9 mouse cellular contexts compared by ENCODE assay signal in the genomic region with DNA sequence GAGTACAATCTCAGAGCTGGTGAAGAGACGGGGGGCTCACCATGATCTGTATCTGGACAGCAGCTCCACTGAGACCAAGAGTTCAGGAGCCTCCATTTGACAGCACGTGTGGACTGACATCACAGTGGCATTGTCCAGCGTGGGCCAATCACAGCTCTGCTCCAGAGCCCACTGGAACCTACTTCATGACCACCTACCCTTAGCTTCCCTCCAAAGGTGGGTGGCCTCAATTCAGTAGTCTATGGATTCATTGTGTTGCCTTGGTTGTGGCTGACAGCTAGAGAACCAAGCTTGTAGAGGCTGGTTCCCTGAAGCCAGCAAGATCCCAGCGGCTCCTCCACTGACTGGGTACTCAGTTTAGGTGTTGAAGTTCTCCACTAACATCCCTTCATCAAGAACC. TPM values are rescaled to one million over a fixed set of nuclear protein-coding genes. Genes with fewer than 3 reads are reported as not detected.
DNase-seq lines count a peak whose midpoint lies in the region; ATAC-seq and TF ChIP-seq lines count a peak whose summit lies in the region.
"Had no signal": no experiment of that assay in that cellular context is flagged by ENCODE, and none has a peak within 500 bp of the region (broad histone marks: within the 10 kb centered on the region; RNA-seq: fewer than 3 reads in every experiment).

A gene (minus strand): TSS at position 121 of the 400 bp plus-strand sequence.
A gene (plus strand): TSS at position 174 of the 400 bp plus-strand sequence.

- no peaks in the 10 kb centered on the region for H3K9me3 ChIP-seq in heart, embryonic 16.5 days (replicated peaks; ENCODE audit: control insufficient read depth, low read length)
- H3K9me3 ChIP-seq in hindbrain, embryonic 14.5 days (ENCODE audit: control insufficient read depth, low read length) = no peaks in the 10 kb centered on the region
- H3K9me3 ChIP-seq in midbrain, embryonic 13.5 days = no peaks in the 10 kb centered on the region

- peak within 1 kb of the TSS; percentile 90 for H3K4me3 ChIP-seq in heart, embryonic 16.5 days (ENCODE audit: low read length)
- H3K4me3 ChIP-seq in bone marrow macrophage, adult 2 months (ENCODE audit: insufficient read depth, low read length) = peak within 1 kb of the TSS; percentile 73
- peak within 1 kb of the TSS; percentile 78 for H3K4me3 ChIP-seq in hindbrain, embryonic 14.5 days (replicated peaks; ENCODE audit: low read length)
- peak within 1 kb of the TSS; percentile 88 for H3K4me3 ChIP-seq in midbrain, embryonic 13.5 days (replicated peaks)

- H3K27me3 ChIP-seq in heart, embryonic 16.5 days (ENCODE audit: control insufficient read depth, insufficient read depth, low read length) = no peaks in the 10 kb centered on the region
- H3K27me3 ChIP-seq in hindbrain, embryonic 14.5 days (ENCODE audit: control insufficient read depth, insufficient read depth, low read length) = no peaks in the 10 kb centered on the region
- H3K27me3 ChIP-seq in midbrain, embryonic 13.5 days = no peaks in the 10 kb centered on the region

- ATAC-seq in heart, embryonic 16.5 days (replicated peaks; ENCODE audit: extremely low read depth, insufficient read depth, low FRiP score) = no peak
- no peak for ATAC-seq in hindbrain, embryonic 14.5 days (ENCODE audit: low FRiP score)
- ATAC-seq in midbrain, embryonic 13.5 days = no peak
- no peak for ATAC-seq in monocyte, adult 5-6 weeks (replicated peaks; ENCODE audit: insufficient number of reproducible peaks, low FRiP score, low TSS enrichment, poor library complexity, severe bottlenecking)

- no peak within 1 kb of the TSS for H3K27ac ChIP-seq in heart, embryonic 16.5 days (ENCODE audit: low read length)
- no peak within 1 kb of the TSS for H3K27ac ChIP-seq in bone marrow macrophage, adult 2 months (ENCODE audit: insufficient read depth, low read depth, low read length)
- H3K27ac ChIP-seq in hindbrain, embryonic 14.5 days = no peak within 1 kb of the TSS
- no peak within 1 kb of the TSS for H3K27ac ChIP-seq in midbrain, embryonic 13.5 days

- DNase-seq in heart, adult 9 months (ENCODE audit: low spot score in 2 of 2) = no peak
- DNase-seq in hindbrain, embryonic 14.5 days (ENCODE audit: low spot score) = no peak
- DNase-seq in cerebellum, postnatal 14 days = no peak
- DNase-seq in T-cell, adult 2 months (ENCODE audit: low spot score) = no peak
- DNase-seq: right cerebral cortex, postnatal 14 days had no signal

- WGBS in heart, embryonic 16.5 days = 84% methylated on average over 4 of the region's 4 CpGs
- WGBS in hindbrain, embryonic 14.5 days = 85% methylated on average over 4 of the region's 4 CpGs
- 88% methylated on average over 4 of the region's 4 CpGs for WGBS in midbrain, embryonic 13.5 days

- H3K9ac ChIP-seq in heart, embryonic 16.5 days (ENCODE audit: low read length) = peak within 1 kb of the TSS; percentile 95; the same call in 1 of the 2 replicates
- peak within 1 kb of the TSS; percentile 90 for H3K9ac ChIP-seq in hindbrain, embryonic 14.5 days
- H3K9ac ChIP-seq in midbrain, embryonic 13.5 days (replicated peaks) = peak within 1 kb of the TSS; percentile 92; the same call in 1 of the 2 replicates

- peaks cover 13% of the 10 kb centered on the region for H3K36me3 ChIP-seq in heart, embryonic 16.5 days (ENCODE audit: control insufficient read depth, insufficient read depth)
- peaks cover 36% of the 10 kb centered on the region for H3K36me3 ChIP-seq in hindbrain, embryonic 14.5 days (replicated peaks; ENCODE audit: control insufficient read depth, insufficient read depth)
- H3K36me3 ChIP-seq in midbrain, embryonic 13.5 days = peaks cover 37% of the 10 kb centered on the region

- no peak for TF ChIP-seq CTCF in bone marrow macrophage, adult 2 months (IDR thresholded peaks at IDR 0.05; ENCODE audit: low read depth, low read length)

- H3K4me2 ChIP-seq in heart, embryonic 16.5 days (ENCODE audit: low read depth, low read length) = peak within 1 kb of the TSS; percentile 69
- peak within 1 kb of the TSS; percentile 96 for H3K4me2 ChIP-seq in hindbrain, embryonic 14.5 days (replicated peaks)
- peak within 1 kb of the TSS; percentile 82 for H3K4me2 ChIP-seq in midbrain, embryonic 13.5 days (replicated peaks)

- TF ChIP-seq POLR2A in bone marrow macrophage, adult 2 months (IDR thresholded peaks at IDR 0.05; ENCODE audit: borderline replicate concordance, low read depth, low read length) = no peak

- peaks cover 23% of the 10 kb centered on the region for H3K4me1 ChIP-seq in heart, embryonic 16.5 days (ENCODE audit: control insufficient read depth, insufficient read depth, low read length)
- H3K4me1 ChIP-seq in bone marrow macrophage, adult 2 months (ENCODE audit: control insufficient read depth, insufficient read depth, low read length) = peaks cover 2% of the 10 kb centered on the region; the same call in 1 of the 2 replicates
- H3K4me1 ChIP-seq in hindbrain, embryonic 14.5 days (replicated peaks; ENCODE audit: control insufficient read depth, insufficient read depth, low read length) = peaks cover 18% of the 10 kb centered on the region
- peaks cover 31% of the 10 kb centered on the region for H3K4me1 ChIP-seq in midbrain, embryonic 13.5 days (replicated peaks)

RNA-seq across cellular contexts. Expression of the first gene that starts in this region (rescaled TPM):
- polyA plus RNA-seq in heart, embryonic 16.5 days (2015; fragmentation: Nextera tagmentation; extraction: Ambion mirVana) = not detected in 2 replicates
- not detected in 2 replicates for polyA plus RNA-seq in bone marrow macrophage, adult 2 months (2012; ENCODE audit: insufficient read depth, insufficient read length, missing spikeins)
- not detected in 2 replicates for polyA plus RNA-seq in hindbrain, embryonic 14.5 days (2014; fragmentation: Nextera tagmentation; extraction: Ambion mirVana)
- polyA plus RNA-seq in midbrain, embryonic 13.5 days (2015; fragmentation: Nextera tagmentation; extraction: Ambion mirVana) = not detected in 2 replicates
- 2.8 TPM in 1 of 3 replicates, not detected in the others for total RNA-seq in monocyte, adult 5-6 weeks (2017)

RNA-seq across cellular contexts. Expression of the second gene that starts in this region (rescaled TPM):
- 843 and 891 TPM in 2 replicates for polyA plus RNA-seq in heart, embryonic 16.5 days (2015; fragmentation: Nextera tagmentation; extraction: Ambion mirVana)
- polyA plus RNA-seq in bone marrow macrophage, adult 2 months (2012; ENCODE audit: insufficient read depth, insufficient read length, missing spikeins) = 685 and 784 TPM in 2 replicates
- polyA plus RNA-seq in hindbrain, embryonic 14.5 days (2014; fragmentation: Nextera tagmentation; extraction: Ambion mirVana) = 800 and 838 TPM in 2 replicates
- polyA plus RNA-seq in midbrain, embryonic 13.5 days (2015; fragmentation: Nextera tagmentation; extraction: Ambion mirVana) = 770 and 771 TPM in 2 replicates
- 428 to 669 TPM (median 533 TPM) in 3 replicates for total RNA-seq in monocyte, adult 5-6 weeks (2017)
